Mouse (Mus musculus) frontal cortex, adult (tissue): ENCODE measurements around the gene Crebrf.

Experiments
- ATAC-seq: cut with Nextera tagmentation; 2 replicates; pipeline ENCODE4 v1.9.2; 2017; ENCODE audit warnings: mild to moderate bottlenecking, moderate library complexity, mixed read lengths; ENCODE audit not compliant: low TSS enrichment

The Crebrf gene

GRCm38 (mm10) chr17:26705463-26706359 lies 9.7 kb upstream of the Crebrf start:
- ATAC-seq: no peak

- ATAC-seq: no peak
Observed at GRCm38 (mm10) chr17:26707066-26707465, 8.4 kb upstream of the Crebrf start.

- no peak for ATAC-seq
Observed at GRCm38 (mm10) chr17:26708499-26708898, 7.0 kb upstream of the Crebrf start.

GRCm38 (mm10) chr17:26708993-26709590 lies 6.4 kb upstream of the Crebrf start:
- peak; percentile 75; the same call in 1 of the 2 replicates for ATAC-seq

- no peak for ATAC-seq
Observed at GRCm38 (mm10) chr17:26710049-26710448, 5.4 kb upstream of the Crebrf start.

GRCm38 (mm10) chr17:26715916-26716717 lies 667 bp downstream of the Crebrf start:
- peak; percentile 86 for ATAC-seq

- no peak for ATAC-seq
Observed at GRCm38 (mm10) chr17:26717868-26718267, 2.4 kb downstream of the Crebrf start.

GRCm38 (mm10) chr17:26719405-26719804 lies 4.0 kb downstream of the Crebrf start:
- ATAC-seq: no peak

- no peak for ATAC-seq
Observed at GRCm38 (mm10) chr17:26721802-26722201, 6.4 kb downstream of the Crebrf start.

- no peak for ATAC-seq
Observed at GRCm38 (mm10) chr17:26724790-26725189, 9.3 kb downstream of the Crebrf start.

GRCm38 (mm10) chr17:26726674-26727073 lies 11.2 kb downstream of the Crebrf start:
- no peak for ATAC-seq

GRCm38 (mm10) chr17:26727110-26727755 lies 11.8 kb downstream of the Crebrf start:
- ATAC-seq: no peak

- no peak for ATAC-seq
Observed at GRCm38 (mm10) chr17:26742581-26742980, 27.1 kb downstream of the Crebrf start.

GRCm38 (mm10) chr17:26743294-26743693 lies 27.8 kb downstream of the Crebrf start:
- ATAC-seq: no peak

- ATAC-seq: no peak
Observed at GRCm38 (mm10) chr17:26749975-26750374, 34.5 kb downstream of the Crebrf start.

GRCm38 (mm10) chr17:26752297-26752696 lies 36.8 kb downstream of the Crebrf start:
- no peak for ATAC-seq

- no peak for ATAC-seq
Observed at GRCm38 (mm10) chr17:26753476-26753875, 38.0 kb downstream of the Crebrf start.

- ATAC-seq: no peak
Observed at GRCm38 (mm10) chr17:26767100-26767753, 51.8 kb downstream of the Crebrf start.

- ATAC-seq: no peak
Observed at GRCm38 (mm10) chr17:26767754-26768124, 52.3 kb downstream of the Crebrf start.

GRCm38 (mm10) chr17:26776211-26776610 lies 60.8 kb downstream of the Crebrf start:
- no peak for ATAC-seq

- ATAC-seq: no peak
Observed at GRCm38 (mm10) chr17:26778001-26778400, 62.6 kb downstream of the Crebrf start.
